Mouse (Mus musculus): ENCODE results near the gene Pcnt. TPM values are rescaled to one million over a fixed set of nuclear protein-coding genes. Genes with fewer than 3 reads are reported as not detected.

Pcnt gene
- polyA plus RNA-seq, 1 experiment from 2014 or later, result 13.7 TPM

Other genes starting within 250 kb of the Pcnt start
- 53.4 and 56.0 TPM in 2 replicates for gene Prmt2, start 204.9 kb downstream of the Pcnt start, polyA plus RNA-seq (2016; fragmentation: Nextera tagmentation; extraction: Ambion mirVana)
- gene S100b, start 188.9 kb downstream of the Pcnt start, polyA plus RNA-seq (2016; fragmentation: Nextera tagmentation; extraction: Ambion mirVana), result 0.24 and 0.26 TPM in 2 replicates
- gene Dip2a, start 97.5 kb downstream of the Pcnt start, polyA plus RNA-seq (2016; fragmentation: Nextera tagmentation; extraction: Ambion mirVana), result 11.4 and 12.3 TPM in 2 replicates
- not detected in 2 replicates for gene AC141477.1, start 2.3 kb downstream of the Pcnt start, polyA plus RNA-seq (2016; fragmentation: Nextera tagmentation; extraction: Ambion mirVana)
- not detected in 2 replicates for gene 2610028H24Rik, start 6.3 kb upstream of the Pcnt start, polyA plus RNA-seq (2016; fragmentation: Nextera tagmentation; extraction: Ambion mirVana)
- 48.6 and 50.3 TPM in 2 replicates for gene Mcm3ap, start 26.1 kb upstream of the Pcnt start, polyA plus RNA-seq (2016; fragmentation: Nextera tagmentation; extraction: Ambion mirVana)
- 6.9 and 7.0 TPM in 2 replicates for gene Ybey, start 26.3 kb upstream of the Pcnt start, polyA plus RNA-seq (2016; fragmentation: Nextera tagmentation; extraction: Ambion mirVana)
- 12.6 and 13.3 TPM in 2 replicates for gene Lss, start 88.8 kb upstream of the Pcnt start, polyA plus RNA-seq (2016; fragmentation: Nextera tagmentation; extraction: Ambion mirVana)
- not detected in 2 replicates for gene Spatc1l, start 119.5 kb upstream of the Pcnt start, polyA plus RNA-seq (2016; fragmentation: Nextera tagmentation; extraction: Ambion mirVana)
- gene Ftcd, start 132.9 kb upstream of the Pcnt start, polyA plus RNA-seq (2016; fragmentation: Nextera tagmentation; extraction: Ambion mirVana), result 3.2 and 3.5 TPM in 2 replicates
- 37.9 and 38.0 TPM in 2 replicates for gene Col6a2, start 180.8 kb upstream of the Pcnt start, polyA plus RNA-seq (2016; fragmentation: Nextera tagmentation; extraction: Ambion mirVana)

Data from heart, embryonic 12.5 days (tissue).